Mouse (Mus musculus): ENCODE measurements around the gene Arfip1. TPM values are rescaled to one million over a fixed set of nuclear protein-coding genes. Genes with fewer than 3 reads are reported as not detected.

The Arfip1 gene
- total RNA-seq (2015) (20.8 and 21.3 TPM in 2 replicates), total RNA-seq (2017) (32.4 and 33.8 TPM in 2 replicates)

DNA sequence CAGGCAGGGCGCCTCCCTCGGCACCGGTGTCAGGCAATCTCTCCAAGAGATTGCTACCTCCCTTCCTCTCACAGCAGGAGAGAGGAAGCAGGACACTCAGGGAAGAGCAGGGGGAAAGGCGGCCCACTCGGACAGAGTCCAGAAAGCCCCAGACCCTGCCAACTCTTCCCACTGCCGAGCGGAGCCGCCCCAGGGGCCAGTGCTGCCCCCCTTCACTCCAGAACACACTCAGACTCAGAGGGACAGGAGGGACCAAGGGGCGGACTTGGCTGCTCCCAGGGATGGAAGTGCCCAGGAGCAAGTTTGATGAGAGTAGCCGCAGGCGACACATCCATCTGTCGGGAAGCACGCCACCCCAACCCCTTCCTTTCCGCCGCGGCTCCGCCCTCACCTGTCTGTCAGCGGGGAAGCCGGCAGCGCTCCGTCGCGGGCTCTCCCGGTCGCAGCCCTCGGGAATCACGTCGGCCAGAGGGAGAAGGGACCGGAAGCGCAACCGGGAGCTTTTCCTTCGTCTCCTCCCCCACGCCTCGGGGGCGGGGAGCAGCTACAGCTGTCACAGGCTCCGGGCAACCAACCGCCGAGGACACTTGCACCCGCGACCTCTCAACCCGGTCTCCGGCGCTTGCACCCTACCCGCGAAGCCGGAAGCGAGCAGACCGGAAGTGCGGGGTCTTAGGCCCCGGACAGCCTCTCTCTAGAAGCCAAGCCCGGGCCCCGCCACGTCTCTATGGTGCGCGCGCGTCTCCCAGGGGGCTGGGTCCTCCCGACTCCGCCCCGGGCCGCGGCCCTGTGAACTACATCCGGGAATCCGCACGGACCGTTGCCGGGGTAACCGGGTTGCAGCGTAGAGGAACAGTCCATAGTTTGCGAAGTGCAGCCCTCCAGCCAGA is at the start of gene Arfip1:
TSS of gene Arfip1 (minus strand) at position 603 of the 890 bp plus-strand sequence.
- peak; percentile 86 for ATAC-seq (replicated peaks; ENCODE audit: poor library complexity)

DNA sequence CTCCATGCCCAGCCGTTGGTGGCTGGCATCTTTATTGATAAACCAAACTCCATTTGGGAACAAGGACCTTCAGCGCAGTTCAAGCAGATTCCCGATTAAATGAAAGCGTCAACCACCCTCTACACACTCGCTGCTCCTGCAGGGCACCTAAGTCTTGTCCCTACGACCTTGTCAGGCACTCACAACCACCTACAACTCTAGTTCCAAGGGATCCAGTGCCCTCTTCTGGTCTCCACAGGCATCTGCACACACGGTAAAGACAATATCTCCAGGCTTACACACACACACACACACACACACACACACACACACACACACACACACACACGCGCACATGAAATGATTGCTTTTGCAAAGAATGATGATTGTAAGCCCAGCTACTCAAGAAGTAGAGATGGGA is 49.2 kb upstream of the Arfip1 start:
- ATAC-seq (replicated peaks; ENCODE audit: poor library complexity), result no peak

DNA sequence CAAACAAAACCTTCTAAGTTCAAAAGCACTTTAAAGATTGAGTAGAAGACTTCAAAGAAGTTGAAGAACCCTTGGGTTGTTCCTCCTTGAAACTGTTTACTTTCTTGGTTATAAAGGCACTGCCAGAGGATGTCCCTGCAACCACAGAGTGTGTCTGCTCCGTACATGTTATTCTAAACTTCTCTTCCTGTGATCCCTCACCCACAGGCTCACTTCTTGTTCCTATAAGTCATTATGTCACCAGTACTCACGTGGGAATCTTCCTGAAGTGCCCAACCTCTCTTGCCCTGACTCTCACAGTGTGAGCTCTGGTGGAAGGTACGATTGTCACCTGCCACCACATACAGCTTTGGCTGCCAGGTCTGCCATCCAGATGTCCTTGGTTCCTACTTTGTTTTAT is 39.6 kb upstream of the Arfip1 start:
- peak; percentile 85 for ATAC-seq (replicated peaks; ENCODE audit: poor library complexity)

DNA sequence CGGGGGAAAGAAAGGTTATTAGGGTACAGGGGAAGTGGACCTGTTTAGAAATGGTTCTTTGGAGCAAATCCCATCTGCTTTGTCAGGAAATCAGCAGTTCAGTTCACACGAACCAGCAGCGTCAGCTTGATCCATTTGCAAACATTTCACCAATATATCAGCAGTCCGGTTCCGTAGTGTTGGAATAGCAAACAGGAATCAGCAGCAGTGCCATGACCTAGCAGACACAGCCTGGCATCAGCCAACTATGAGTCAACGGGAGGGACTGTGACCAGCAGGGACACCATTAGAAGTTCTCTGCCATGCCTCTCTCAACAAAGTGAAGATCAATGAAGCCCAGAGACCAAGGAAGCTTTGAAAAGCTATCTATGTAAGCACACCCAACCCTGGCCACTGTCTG is 37.3 kb upstream of the Arfip1 start:
- no peak for ATAC-seq (replicated peaks; ENCODE audit: poor library complexity)

DNA sequence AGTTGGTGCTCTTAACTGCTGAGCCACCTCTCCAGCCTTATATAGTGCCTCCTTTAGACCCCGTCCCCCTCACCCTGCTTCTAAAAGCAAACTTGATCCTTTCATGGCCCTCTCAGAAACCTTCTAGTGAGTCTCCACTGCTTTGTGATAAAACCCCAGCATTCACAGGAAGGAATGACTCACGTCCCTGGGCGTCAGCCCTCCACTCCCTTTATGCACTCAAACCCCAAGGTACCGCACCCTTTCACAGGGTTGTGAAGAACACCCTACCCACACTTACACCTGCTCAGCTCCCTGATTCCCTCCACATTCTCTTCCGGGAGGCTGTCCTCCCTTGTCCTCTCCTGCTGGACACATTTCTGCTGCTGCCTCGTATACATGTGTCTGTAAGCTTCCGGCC is 36.6 kb upstream of the Arfip1 start:
- ATAC-seq (replicated peaks; ENCODE audit: poor library complexity), result no peak

DNA sequence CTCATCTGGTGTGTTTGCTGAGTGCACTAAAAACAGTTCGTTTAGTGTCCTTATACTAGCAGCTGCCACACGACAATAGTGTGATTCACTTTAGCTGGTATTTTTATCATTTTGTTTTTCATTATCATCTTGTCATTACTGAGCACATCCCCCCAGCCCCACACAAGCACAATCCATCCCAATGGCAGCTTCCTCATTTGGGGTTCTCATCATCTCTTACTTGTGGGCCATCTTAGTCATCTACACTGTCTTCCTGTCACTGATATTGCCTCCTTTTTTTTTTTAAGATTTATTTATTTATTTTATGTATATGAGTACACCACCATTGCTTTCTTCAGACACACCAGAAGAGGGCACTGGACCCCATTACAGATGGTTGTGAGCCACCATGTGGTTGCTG is 36.2 kb upstream of the Arfip1 start:
- ATAC-seq (replicated peaks; ENCODE audit: poor library complexity), result no peak

DNA sequence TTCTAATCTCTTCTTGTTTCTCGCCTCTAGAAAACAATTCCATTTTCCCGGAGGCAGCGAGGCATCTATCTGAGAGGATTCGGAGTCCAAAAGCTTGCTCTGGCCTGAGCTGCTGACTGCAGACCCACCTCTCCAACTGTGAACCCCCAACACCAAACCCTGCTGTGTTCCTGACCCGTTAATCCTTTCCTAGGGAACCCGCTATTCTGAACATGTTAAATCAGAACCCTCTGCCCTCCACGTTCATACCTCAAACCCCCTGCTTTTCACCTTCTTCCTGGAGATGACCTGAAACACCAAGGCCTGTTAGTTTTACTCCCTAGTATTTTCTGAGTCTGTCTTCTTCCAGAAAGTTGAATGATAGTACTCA is 33.4 kb upstream of the Arfip1 start:
- ATAC-seq (replicated peaks; ENCODE audit: poor library complexity), result no peak

DNA sequence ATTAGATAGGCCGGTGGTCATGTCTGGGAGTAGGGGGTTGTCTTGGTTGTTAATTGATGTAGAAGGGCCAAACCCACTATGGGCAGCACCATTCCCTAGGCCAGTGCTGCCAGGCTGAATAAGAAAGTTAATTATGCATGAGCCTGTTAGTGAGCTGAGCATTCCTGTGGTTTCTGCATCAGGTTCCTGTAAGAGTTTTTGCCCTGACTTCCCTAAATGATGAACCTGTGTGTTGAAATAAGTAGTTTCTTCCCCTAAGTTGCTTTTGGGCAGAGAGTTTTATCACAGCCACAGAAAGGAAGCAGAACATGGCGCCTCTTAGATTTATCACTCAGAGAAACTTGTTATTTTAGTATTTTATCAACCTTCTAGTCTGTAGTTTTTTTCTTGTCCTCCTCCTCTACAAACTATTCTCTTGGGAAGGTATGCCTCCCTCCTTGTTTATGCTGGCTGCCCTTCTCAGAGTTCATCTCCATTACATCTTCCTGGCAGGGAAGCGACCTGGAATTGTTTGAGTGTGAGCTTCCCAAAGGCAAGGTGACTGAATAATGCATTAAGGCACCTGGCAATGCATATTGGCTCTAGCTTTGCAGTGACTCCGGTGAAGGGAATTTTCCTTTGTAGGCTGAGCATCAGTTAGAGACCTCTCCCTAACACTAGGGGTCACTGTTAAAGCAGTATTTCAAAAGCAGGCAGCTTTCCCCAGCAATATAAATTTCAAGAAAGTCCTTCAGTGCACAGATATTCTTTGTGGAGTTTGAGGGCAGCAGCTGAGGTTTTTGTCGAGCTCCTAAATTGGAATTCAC is 32.8 kb upstream of the Arfip1 start:
- ATAC-seq (replicated peaks; ENCODE audit: poor library complexity), result peak; percentile 90

DNA sequence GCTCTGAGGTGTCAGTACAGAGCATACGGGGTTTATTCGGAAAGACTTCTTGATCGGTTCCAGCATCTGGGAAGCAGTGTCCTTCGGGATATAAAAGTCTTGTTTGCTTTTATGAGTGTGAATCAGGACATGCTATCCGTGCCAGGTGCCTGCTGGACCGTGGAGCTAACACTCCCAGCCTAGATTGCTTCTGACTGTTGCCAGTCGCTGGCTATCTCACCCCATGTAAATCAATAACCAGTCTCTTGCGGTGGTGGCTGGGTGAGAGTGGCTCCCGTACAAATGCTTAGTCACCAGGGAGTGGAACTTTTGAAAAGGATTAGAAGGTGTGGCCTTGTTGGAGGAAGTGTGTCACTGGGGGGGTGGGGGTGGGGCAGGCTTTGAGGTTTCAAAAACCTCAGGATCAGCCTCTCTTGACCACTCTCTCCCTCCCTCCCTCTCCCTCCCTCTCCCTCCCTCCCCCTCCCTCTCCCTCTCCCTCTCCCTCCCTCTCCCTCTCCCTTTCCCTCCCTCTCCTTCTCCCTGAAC is 27.8 kb upstream of the Arfip1 start:
- no peak for ATAC-seq (replicated peaks; ENCODE audit: poor library complexity)

DNA sequence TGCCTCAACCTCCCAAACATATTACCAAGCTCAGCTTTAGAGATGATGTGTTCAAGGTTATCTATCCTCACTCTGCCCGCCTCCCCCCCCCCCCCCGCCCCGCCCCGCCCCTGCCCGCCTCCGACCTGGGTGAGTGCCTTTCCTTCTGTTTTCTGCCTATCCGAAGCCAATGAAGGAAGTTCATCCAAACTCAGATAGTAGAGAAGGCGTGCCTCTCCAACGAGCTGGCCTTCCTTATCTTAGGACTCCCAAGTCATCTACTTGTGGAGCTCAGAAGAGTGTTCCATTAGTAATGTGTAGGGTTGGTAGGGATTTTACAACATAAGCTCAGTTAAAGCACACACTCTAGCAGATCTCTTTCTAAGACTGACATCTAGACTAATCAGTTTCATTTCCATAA is 20.8 kb upstream of the Arfip1 start:
- peak; percentile 40 for ATAC-seq (replicated peaks; ENCODE audit: poor library complexity)

DNA sequence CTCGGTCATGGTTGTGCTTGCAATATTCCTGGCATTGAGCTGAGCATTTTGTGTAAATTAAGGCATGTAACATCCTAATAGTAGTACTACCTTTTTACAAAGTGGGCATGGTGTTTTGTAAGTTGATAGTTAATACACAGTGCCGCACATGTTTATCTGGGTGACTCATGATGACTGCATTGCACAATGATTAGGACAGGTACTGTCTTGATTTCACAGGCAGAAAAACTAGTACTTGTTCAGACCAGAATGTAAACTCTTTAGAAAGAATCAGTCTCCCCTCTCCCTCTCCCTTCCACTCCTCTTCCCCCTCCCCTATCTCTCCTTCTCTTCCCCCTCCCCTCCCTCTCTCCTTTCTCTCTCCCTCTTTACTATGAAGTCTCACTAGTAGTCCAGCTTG is 20.3 kb upstream of the Arfip1 start:
- ATAC-seq (replicated peaks; ENCODE audit: poor library complexity), result no peak

DNA sequence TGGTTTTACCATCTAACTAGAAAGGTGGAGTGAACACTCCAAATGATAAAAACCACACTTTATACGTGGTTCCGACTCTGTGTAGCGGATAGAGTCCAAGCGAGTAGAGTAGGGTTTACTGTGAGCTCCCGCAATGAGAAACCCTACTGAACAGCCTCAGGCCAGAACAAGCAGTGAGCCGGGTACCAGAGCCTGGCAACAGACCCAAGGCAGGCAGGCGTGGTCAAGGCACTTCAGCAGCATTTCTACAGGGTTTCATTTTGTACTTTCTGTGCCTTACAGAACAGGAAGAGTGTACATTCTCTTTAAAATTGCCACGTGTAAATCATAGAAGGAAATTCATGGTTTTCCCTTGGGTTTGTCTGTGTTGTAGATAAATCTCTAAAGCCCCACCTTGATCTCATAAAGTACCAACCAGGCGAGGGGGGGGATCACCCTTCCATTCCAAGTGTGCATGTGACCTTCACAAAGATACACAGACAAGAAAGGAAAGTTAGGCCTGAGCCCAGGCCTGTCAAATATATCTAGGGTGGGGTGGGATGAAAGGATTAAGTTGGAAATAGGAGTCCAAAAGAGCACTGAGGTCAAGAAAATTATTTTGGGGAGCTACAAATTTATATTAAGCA is 19.6 kb upstream of the Arfip1 start:
- no peak for ATAC-seq (replicated peaks; ENCODE audit: poor library complexity)

DNA sequence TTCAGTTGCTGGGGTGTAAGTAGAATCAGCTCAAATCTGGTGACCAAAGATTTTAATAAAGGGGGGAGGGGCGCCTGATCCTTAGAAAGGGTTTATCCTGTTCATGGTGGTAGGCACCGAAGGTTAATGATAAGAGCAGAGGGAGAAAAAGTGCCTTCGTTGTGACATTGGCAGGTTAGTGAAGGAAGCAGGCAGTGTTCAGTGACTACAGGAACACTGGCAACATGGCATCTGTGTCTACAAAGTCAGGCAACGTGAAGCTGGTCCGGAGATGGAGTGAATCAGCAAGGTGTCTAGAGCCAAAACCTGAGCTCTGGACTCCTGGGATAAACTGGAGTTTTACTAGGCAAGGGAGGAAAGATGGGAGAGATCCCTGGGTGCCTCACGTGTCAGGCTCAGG is 16.3 kb upstream of the Arfip1 start:
- ATAC-seq (replicated peaks; ENCODE audit: poor library complexity), result no peak

DNA sequence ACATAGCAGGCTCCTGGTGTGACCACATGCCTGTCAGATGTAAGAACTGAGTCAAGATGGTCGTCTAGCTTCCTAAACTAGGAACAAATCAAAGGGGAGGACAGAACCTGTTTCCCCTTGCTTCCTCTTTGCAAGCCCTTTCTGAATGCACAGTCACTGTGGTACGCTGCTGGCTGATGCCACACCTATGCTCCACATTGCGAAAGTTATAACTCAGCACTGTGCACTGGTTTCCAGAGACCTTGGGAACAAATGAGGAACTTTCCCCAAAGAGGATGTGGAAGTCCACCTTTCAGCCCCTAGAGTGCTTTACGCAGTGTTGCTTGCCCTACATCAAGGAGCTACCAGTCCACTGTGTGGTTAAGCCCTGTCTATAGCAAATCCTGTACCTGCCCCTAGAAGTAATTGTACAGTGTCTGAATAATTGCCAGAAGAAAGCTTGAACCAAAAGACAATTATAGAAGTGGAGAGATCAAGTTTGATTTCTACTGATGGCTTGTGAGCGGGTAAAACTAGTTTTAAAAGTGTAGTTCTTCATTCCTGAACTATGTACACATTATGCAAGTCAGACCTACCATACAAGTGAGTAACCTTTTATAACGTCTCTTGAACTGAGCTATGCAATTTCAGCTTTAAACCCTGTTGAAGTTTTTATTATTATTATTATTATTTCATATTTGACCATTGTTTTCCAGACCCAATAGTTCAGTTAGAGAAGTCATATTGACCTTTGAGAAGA is 15.7 kb upstream of the Arfip1 start:
- peak; percentile 97 for ATAC-seq (replicated peaks; ENCODE audit: poor library complexity)

DNA sequence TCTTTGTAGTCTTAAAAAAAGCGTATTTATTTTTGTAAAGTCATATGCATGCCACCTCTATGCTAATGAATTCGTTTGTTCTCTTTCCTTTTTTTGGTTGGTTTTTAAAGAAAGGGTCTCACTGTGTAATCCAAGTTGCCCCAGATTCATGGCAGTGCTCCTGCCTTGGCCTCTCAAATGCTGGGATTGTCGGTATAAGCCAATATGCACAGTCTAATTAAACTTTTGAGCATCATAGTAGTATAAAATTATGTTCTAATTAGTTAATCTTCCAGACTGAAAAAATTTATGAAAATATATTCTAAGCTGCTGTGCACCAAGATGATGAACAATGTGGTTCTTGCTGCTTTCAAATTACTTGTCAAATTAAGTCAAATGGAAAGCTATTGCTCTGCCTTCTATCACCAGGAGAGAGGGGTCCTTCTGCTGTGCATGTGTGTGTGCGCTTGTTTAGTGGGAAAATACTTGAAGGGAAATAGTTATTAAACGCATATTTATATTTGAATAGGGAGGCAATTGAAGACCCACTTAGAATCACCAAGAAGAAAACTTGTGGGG is 13.3 kb upstream of the Arfip1 start:
- no peak for ATAC-seq (replicated peaks; ENCODE audit: poor library complexity)

DNA sequence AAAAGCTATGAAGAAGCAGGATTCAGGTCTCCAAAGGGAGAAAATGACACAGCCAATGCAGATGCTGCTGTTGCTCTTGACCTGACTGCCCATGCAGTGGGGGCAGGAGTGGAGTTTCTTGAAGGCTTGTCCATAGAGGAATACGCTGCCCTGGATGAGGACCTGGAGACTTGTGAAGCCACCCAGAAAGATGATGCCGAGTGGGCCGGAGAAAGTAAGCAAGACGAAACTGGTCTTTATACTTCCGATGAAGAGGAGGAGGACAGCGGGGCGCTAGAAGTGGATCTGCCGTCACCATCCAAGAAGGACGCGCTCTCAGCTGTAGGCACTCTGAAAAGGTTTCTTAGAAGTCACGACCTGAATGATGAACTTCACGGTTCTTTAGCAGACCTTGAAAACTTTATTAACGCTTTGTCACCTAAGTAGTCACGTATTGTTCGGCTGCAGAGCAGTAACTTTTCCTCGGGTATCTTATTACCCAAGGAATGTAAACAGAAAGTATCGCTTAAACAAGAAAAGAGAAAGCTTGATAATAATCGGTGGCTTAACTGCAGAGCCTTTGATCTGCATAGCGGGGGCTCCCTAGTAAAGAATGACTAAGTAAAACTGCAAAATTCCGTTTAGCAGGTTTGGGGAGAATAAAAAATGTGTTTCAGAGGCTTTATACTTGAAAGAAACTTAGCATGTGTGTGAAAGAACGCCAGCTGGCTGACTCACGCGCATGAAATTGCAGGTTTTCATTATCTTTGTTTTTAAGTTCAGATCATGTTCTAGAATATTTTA is 12.7 kb upstream of the Arfip1 start:
- ATAC-seq (replicated peaks; ENCODE audit: poor library complexity), result no peak

DNA sequence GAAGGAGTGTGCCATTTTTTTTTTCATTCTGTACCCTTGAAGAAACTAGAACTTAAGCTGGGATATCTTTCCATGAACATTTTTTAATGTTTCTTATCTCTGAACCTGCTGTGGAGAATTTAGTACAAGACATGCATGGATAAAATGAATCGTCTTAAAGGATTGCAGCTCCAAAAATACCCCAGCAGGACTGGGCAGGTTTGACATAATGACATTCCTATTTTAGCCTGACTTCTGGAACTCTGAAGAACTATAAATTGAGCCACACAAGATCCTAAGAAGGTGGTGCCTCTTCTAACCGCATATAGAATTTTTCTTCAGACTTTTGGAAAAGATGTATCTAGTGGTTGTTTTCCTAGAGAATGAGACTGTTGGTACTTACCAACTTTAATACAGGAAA is 10.8 kb upstream of the Arfip1 start, which contains the start of gene Tigd4:
TSS of gene Tigd4 (plus strand) at position 301 of the 400 bp plus-strand sequence.
- ATAC-seq (replicated peaks; ENCODE audit: poor library complexity), result no peak

DNA sequence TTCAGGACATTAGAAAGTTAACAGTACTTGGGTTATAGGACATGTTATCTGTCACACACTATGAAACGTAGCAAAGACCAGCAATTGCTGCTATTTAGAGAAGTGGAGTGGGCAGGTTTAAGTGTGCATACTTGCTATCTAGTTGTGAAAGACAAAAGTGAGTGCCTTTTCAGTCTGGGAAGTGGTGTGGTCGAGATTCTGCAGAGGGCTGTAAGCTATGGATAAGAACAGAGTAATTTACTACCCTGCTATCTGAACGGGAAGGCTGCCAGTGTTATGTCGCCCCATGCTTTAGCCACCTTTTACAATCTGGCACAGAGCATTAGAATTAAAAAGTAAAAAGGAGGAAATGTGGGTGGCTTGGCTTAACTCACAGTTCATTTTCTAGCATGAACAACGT is 4.3 kb upstream of the Arfip1 start:
- peak; percentile 76 for ATAC-seq (replicated peaks; ENCODE audit: poor library complexity)

DNA sequence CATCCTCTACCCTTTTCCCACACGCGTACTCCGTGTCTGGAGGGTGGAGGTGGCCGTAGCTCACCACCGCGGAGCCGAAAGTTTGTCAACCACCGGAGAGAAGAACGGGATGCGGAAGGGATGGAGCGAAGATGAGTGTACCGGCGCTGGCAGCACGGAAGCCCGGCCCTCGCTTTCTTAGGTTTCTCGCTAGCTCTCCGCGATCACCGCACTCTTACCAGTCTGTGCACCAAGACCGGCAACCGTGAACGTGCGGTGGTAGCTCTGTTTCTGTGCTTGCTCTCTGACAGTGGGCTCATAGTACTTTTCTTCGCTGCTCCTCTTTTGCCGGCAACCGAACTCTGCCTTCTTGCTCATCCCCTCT is 470 bp upstream of the Arfip1 start:
- no peak for ATAC-seq (replicated peaks; ENCODE audit: poor library complexity)

DNA sequence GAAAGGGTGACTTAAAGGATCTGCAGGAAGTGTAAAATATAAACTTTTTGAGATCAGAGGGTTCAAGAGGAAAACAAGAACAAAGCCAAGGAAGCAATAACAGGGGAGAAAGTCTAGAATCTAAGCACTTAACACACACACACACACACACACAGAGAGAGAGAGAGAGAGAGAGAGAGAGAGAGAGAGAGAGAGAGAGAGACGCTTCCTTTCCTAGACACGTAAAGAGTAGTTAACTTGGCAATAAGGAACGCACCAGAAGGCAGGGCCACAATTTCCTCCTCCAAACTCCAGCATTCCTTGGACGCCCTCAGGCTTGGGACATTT is 766 bp downstream of the Arfip1 start:
- no peak for ATAC-seq (replicated peaks; ENCODE audit: poor library complexity)
